Mouse (Mus musculus) erythroblast, embryonic 14.5 days (primary cell): ENCODE results near the gene Dph2.

ENCODE experiments used
- GATA1 ChIP-seq: IDR thresholded peaks from 2 replicates; pipeline ENCODE4 v1.6.1; 2012; ENCODE audit warnings: low read length, inconsistent platforms, mixed read lengths
- TAL1 ChIP-seq: IDR thresholded peaks from 3 replicates; pipeline ENCODE4 v1.6.1; 2012; ENCODE audit warnings: low read length, inconsistent platforms, mixed read lengths

GRCm38 (mm10) chr4:117893376-117893775 lies 1.5 kb upstream of the Dph2 start:
- TF ChIP-seq GATA1 (no peak), TAL1 (no peak)
